Mouse (Mus musculus): ENCODE measurements at regions not wholly inside any gene's neighbourhood (a gene's known extent, or its start where the extent isn't known, plus 50 kb on each side); places are given as distances from the start of the nearest gene placed in this dataset.

DNA sequence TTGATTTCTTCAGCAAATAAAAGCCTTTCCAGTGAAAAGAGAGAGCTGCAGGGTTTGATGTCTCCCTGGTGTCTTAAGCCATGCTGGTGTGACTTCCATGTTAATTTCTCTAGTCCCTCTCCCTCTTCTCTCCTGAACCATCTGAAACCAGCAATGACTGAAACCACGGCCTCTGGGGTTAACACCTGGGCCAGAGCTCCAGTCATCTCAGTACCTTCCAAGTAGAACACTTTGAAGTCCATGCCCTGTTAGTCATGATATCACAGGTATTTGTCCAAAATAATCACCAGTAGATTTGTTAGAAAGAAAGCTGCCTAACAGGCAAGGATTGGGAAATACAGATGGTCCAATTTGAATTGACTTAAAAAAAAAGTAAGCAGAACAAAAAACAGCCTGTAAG, 56.8 kb upstream of the Lhx8 start:
- no peak for TF ChIP-seq POLR2A (IDR thresholded peaks at IDR 0.05; ENCODE audit: borderline replicate concordance, extremely low read depth, insufficient read depth, insufficient read length, poor library complexity, severe bottlenecking)
- no peak for TF ChIP-seq CTCF (IDR thresholded peaks at IDR 0.05; ENCODE audit: borderline replicate concordance, extremely low read depth, insufficient read depth, insufficient read length)
